Mouse (Mus musculus) adipocyte (in vitro differentiated cells): ENCODE results near the gene Samd14.

ENCODE experiments used
- DNase-seq: peaks from one replicate; pipeline ENCODE4 v3.0.0-alpha.2; 2016; ENCODE audit warnings: low spot score

The Samd14 gene

GRCm38 (mm10) chr11:95036521-95036920 is 26.8 kb downstream of the Samd14 start:
- DNase-seq: no peak

- DNase-seq: no peak
Observed at GRCm38 (mm10) chr11:95037306-95037705, 27.6 kb downstream of the Samd14 start.

- peak; percentile 28 for DNase-seq
Observed at GRCm38 (mm10) chr11:95038156-95038817, 28.6 kb downstream of the Samd14 start.

- peak; percentile 95 for DNase-seq
Observed at GRCm38 (mm10) chr11:95038818-95039655, 29.4 kb downstream of the Samd14 start.

- peak; percentile 13 for DNase-seq
Observed at GRCm38 (mm10) chr11:95039766-95040165, 30.1 kb downstream of the Samd14 start.

GRCm38 (mm10) chr11:95040491-95041138 is 30.9 kb downstream of the Samd14 start:
- DNase-seq: peak; percentile 38

GRCm38 (mm10) chr11:95041139-95041609 is 31.5 kb downstream of the Samd14 start, which contains the start of gene Pdk2:
TSS of gene Pdk2 (minus strand) at chr11:95041354.
- peak; percentile 98 for DNase-seq

- peak; percentile 96 for DNase-seq
Observed at GRCm38 (mm10) chr11:95042096-95042495, 32.4 kb downstream of the Samd14 start.

GRCm38 (mm10) chr11:95043060-95043459 is 33.4 kb downstream of the Samd14 start:
- no peak for DNase-seq

- no peak for DNase-seq
Observed at GRCm38 (mm10) chr11:95043608-95044007, 33.9 kb downstream of the Samd14 start.

- no peak for DNase-seq
Observed at GRCm38 (mm10) chr11:95044185-95044870, 34.6 kb downstream of the Samd14 start.

- DNase-seq: peak; percentile 76
Observed at GRCm38 (mm10) chr11:95046980-95047680, 37.5 kb downstream of the Samd14 start.

- no peak for DNase-seq
Observed at GRCm38 (mm10) chr11:95053062-95053461, 43.4 kb downstream of the Samd14 start.

GRCm38 (mm10) chr11:95056768-95057501 is 47.3 kb downstream of the Samd14 start:
- DNase-seq: no peak

GRCm38 (mm10) chr11:95069226-95069957 is 59.7 kb downstream of the Samd14 start:
- DNase-seq: no peak

- DNase-seq: no peak
Observed at GRCm38 (mm10) chr11:95070140-95071107, 60.7 kb downstream of the Samd14 start.

GRCm38 (mm10) chr11:95071266-95071665 is 61.6 kb downstream of the Samd14 start:
- no peak for DNase-seq

GRCm38 (mm10) chr11:95072136-95072535 is 62.5 kb downstream of the Samd14 start:
- DNase-seq: no peak

GRCm38 (mm10) chr11:95072804-95073203 is 63.1 kb downstream of the Samd14 start:
- DNase-seq: no peak
